Mouse (Mus musculus) lung, adult 2 months (tissue): ENCODE measurements around the gene Gcn1l1.

Experiments used
- CTCF ChIP-seq: fragments of 200-500 bp; IDR thresholded peaks from 2 replicates; pipeline ENCODE4 v1.5.1; 2011; ENCODE audit warnings: mild to moderate bottlenecking, low read length, control low read depth; ENCODE audit not compliant: insufficient read depth
- POLR2A ChIP-seq: fragments of 200-500 bp; IDR thresholded peaks from 2 replicates; pipeline ENCODE4 v1.6.1; 2011; ENCODE audit warnings: low read depth, mild to moderate bottlenecking, control low read depth, low read length, borderline replicate concordance; ENCODE audit errors: extremely low read depth

GRCm38 (mm10) chr5:115667210-115667609 is 102.2 kb downstream of the Gcn1l1 start:
- no peak for TF ChIP-seq POLR2A
- TF ChIP-seq CTCF, result no peak
